ENCODE assay signal across 31 mouse cellular contexts in genomic region chr1:181462906-181463179, GRCm38 (mm10). TPM values are rescaled to one million over a fixed set of nuclear protein-coding genes. Genes with fewer than 3 reads are reported as not detected.
"Had no signal": no experiment of that assay in that cellular context is flagged by ENCODE, and none has a peak within 500 bp of the region (broad histone marks: within the 10 kb centered on the region; RNA-seq: fewer than 3 reads in every experiment).

No protein-coding gene starts in this region.

- H3K4me3 ChIP-seq: embryonic facial prominence, embryonic 10.5 days; embryonic facial prominence, embryonic 12.5 days; embryonic facial prominence, embryonic 13.5 days; embryonic facial prominence, embryonic 15.5 days; erythroblast, embryonic 14.5 days; forebrain, embryonic 10.5 days; forebrain, embryonic 12.5 days; forebrain, embryonic 13.5 days; forebrain, embryonic 15.5 days; gastrocnemius, adult 2 months had no signal

- H3K27ac ChIP-seq: embryonic facial prominence, embryonic 10.5 days; embryonic facial prominence, embryonic 12.5 days; embryonic facial prominence, embryonic 13.5 days; embryonic facial prominence, embryonic 15.5 days; forebrain, embryonic 10.5 days; forebrain, embryonic 12.5 days; forebrain, embryonic 13.5 days; forebrain, embryonic 15.5 days; gastrocnemius, adult 2 months had no signal

- DNase-seq: cerebellum, adult 2 months; cerebellum, adult 8-10 months; cerebellum, adult 9-10 months; cerebellum, adult 9-11 months; cerebellum, postnatal 10 days; cerebellum, postnatal 14 days; cerebellum, postnatal 25 days; cerebellum, postnatal 36 days; embryo, embryonic 11 days; forebrain, postnatal 0 days; gastrocnemius, adult 2 months; gastrocnemius, postnatal 10 days; gastrocnemius, postnatal 14 days; gastrocnemius, postnatal 25 days; gastrocnemius, postnatal 36 days; heart, adult 11 months; heart, adult 18-20 months had no signal

RNA-seq across cellular contexts. Expression of gene Ccdc121, which starts 48.4 kb away (rescaled TPM):
- total RNA-seq: common myeloid progenitor, adult 5-6 weeks; gastrocnemius, adult 18-20 months; gastrocnemius, adult 2 months; gastrocnemius, adult 8-10 months; gastrocnemius, postnatal 10 days; gastrocnemius, postnatal 14 days; gastrocnemius, postnatal 25 days; gastrocnemius, postnatal 36 days; gastrocnemius, postnatal 4 days; granulocyte monocyte progenitor cell, adult 5-6 weeks; heart, adult 18-20 months had no signal
